Mouse (Mus musculus) left cerebral cortex, postnatal 10 days (tissue): ENCODE data around the gene Mgat4d. TPM values are rescaled to one million over a fixed set of nuclear protein-coding genes. Genes with fewer than 3 reads are reported as not detected.
A peak's percentile ranks its signal among the peaks of the same experiment; 100 is the strongest.

ENCODE experiments used
- DNase-seq, 2 experiments: peaks; one replicate each; pipeline ENCODE4 v3.0.0; 2021 to 2022; ENCODE audit warnings: low spot score in 2 of 2, mixed read lengths in 1 of 2; ENCODE audit errors: extremely low spot score in 1 of 2
- intact Hi-C: fragments of 180-260 bp; cut with DNase I; formaldehyde crosslinking; loops from one replicate; pipeline ENCODE4 v1.15.1; 2025
- total RNA-seq, 2 experiments: library from RNA; stranded (reverse); gene quantifications; 2 replicates each; pipeline ENCODE4 v1.2.3; 2021

Mgat4d gene
- total RNA-seq, 2 experiments from 2014 or later = not detected

DNA sequence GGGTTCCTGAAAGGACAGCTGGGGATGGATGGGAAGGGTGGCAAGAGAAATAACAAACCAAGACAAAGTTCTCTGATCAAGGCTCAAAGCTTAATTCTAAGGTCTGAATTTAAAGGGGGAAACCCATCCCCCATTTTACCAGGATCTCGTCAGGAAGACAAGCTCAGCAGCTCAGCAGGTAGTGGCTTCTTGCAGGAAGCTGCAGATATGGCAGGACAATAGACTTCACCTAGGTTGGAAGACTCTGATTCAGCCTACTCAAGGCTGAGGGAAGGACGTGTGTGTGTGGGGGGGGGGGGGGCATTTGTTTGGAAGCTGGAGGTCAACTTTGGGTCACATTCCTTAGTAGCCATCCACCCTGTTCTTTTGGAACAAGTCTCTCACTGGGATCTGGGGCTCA is 34.6 kb downstream of the Mgat4d start:
- DNase-seq = no peak
- intact Hi-C loops = no loop called here

DNA sequence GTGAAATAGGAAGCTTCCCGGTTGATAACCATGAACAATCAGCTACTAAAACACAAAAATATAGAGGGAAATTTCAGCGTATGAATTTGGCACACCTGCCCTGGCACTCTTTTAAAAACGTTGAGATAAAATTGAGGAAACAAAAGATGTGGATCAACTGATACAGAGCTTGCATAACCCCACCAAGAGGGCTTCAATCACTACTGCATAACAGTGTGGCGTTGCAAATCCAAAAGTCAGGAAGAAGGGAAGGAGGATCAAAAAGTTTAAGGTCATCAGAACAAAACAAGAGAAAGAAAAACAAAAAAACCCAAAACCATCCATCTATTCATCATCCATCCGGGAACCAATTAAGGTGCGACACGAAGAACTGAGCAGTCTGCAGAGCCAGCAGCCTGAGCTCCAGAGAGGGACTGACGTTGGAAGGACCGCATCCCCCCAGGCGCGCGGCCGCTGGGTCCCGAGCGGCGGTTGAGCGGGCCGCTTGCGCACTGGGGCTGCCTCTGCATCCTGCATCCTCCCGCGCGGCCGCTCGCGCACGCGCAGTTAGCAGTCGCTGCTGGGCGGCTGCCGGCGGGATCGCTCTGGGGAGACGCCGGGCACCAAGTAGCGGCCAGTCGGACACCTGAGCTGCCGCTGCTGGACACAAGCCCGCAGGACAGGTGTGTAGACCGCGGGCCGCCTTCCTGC is 41.2 kb downstream of the Mgat4d start, which contains the start of gene Clgn:
Clgn (plus strand) TSS at position 552 of the 690 bp plus-strand sequence.
- DNase-seq = peak; percentile 41 to 78
- intact Hi-C loops = no loop called here

DNA sequence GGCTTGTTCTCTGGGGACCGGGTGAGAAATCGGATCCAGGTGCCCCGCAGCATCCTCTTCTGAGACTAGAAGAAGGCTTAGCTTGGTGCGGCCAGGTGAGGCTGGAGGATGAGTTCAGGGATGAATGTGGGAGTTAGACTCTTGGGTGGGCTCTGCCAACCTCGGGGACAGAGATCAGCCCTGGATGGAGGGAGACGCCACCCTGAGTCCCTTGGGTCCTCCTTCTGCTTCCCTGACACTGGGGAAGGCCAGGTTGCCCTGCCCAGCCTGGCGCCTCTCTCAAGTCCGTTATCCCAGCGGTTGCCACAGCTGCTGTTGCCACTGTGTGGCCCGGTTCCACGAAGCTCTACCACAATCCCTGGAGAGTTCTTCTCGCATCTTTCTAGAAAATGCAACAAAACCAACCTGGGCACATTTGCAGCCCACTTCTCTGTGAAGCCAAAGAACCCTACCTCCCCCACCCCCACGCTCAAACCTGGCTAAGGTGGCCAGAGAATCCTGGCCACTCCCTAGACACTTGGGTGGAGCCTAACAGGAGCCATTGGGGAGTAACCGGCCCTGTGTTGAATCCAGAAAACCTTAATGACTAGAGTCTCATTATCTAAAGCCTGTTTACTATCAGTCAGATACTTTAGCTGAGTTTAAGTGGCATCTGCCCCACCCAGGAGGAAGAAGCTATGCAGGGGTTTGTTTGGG is 41.9 kb downstream of the Mgat4d start:
- intact Hi-C loops = no loop called here
- DNase-seq = no peak

DNA sequence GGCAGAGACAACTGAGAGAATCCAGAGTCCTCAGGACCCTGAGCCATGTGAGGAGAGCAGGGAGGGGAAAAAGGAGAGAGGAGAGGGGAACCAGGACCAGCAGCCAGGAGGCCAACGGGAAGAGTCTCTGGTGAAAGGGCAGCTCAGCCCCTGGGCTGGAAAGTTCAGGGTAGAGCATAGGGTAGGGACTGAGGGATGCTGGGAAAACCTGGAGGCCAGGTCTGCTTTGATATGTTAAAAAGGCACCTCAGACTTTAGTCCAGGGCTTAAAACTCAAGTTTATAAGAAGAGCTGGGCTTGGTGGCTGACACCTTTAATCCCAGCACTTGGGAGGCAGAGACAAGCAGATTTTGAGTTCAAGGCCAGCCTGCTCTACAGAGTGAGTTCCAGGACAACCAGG is 44.2 kb downstream of the Mgat4d start:
- intact Hi-C loops = no loop called here
- DNase-seq = no peak

DNA sequence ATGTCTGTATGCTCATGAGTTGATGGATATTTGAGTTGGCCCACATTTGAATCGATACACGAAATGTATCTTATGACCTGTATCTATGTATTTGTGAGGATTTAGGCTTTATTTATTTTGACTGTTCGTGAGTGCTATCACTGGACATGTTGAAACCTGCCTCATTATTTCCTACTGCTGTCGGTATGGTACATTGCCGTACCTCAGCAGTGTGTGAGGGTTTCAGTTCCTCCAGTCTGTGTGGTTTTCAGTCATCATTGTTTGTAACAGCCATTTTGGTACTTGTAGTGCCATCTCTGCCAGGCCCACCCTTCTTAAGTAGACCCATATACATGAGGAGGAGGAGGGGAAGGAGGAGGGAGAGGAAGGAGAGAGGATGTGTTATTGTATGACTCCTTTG is 46.1 kb downstream of the Mgat4d start:
- intact Hi-C loops = no loop called here
- DNase-seq = no peak

DNA sequence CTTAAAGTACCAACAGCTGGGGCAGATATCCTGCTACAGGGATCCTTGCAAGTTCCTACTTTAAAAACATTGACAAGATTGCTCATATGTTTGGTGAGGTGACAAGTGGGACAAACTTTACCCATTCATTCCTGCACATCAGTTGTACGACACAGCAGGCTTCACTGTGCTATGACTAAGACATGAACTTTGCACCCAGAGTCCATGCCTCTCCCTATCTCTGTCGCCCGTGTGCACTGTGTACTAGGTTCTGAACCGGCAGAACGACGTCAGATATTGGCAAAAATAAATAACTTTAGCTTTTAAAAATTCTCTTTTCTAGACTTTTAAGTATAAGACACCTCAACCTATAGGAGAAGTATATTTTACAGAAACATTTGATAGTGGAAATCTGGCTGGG is 48.4 kb downstream of the Mgat4d start:
- intact Hi-C loops = no loop called here

DNA sequence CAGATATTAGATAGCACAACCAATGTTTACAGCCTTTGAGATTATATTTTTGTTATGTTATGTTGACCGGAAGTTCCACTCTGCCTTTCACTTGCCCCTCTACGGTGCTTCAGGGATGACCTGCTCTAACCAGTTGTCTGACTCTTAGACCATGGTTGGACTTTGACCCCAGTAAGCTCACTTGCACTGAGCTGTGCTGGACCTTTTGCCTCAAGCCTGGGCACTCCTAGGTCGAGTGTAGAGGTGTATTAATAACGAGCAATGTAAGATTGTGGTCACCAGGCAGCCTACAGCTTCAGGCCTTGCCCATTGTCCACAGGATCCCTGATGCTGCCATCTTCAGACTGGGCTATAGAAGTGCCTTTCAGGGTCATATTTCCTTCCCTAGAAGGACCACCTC is 49.5 kb downstream of the Mgat4d start:
- intact Hi-C loops = no loop called here

More for the DNA sequence above, 48.4 kb downstream of the Mgat4d start:
- DNase-seq = no peak

DNA sequence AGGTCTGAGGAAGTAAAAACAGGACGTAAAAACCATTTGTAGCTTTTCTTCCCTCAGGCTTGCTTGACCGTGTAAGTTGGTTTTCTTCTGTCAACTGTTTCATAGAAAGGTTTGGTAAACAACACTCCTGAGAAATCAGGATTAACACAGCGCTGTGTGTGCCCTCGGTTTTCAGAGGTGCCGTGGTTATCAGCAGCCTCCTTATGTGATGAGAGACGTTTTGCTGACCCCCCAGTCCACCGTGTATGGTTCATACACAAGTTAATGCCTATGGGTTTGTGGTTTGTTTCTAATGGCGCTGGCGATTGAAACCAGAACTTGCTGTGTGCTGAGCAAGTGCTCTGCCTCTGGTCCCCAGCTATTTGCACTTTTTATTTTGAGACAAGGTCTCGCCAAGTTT is 57.3 kb downstream of the Mgat4d start:
- intact Hi-C loops = loop anchor here (10.0 kb wide), 2 partner anchors 141 to 301 kb away; no protein-coding TSS in a partner anchor
- no peak for DNase-seq

More for the DNA sequence above, 49.5 kb downstream of the Mgat4d start:
- DNase-seq = no peak

DNA sequence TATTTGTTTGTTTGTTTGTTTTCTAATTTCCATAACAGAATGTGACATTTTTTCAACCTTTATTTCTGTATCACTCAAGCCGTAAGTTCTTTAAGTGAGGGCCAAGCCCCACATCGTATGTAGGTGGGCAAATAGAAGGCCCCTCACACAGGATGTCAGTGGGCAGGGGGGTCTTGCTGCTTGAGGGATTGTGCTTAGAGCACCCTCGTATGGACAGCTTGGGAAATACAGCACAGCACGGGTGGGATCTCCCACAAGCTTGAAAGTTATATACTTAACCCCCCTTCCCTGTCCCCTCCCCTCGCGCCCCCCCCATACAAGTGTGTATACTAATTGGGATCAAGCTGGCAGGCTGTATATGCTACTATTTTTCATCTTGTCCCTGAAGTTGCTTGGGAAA is 58.6 kb downstream of the Mgat4d start:
- intact Hi-C loops = loop anchor here (10.0 kb wide), 2 partner anchors 142 to 302 kb away; no protein-coding TSS in a partner anchor
- no peak for DNase-seq

DNA sequence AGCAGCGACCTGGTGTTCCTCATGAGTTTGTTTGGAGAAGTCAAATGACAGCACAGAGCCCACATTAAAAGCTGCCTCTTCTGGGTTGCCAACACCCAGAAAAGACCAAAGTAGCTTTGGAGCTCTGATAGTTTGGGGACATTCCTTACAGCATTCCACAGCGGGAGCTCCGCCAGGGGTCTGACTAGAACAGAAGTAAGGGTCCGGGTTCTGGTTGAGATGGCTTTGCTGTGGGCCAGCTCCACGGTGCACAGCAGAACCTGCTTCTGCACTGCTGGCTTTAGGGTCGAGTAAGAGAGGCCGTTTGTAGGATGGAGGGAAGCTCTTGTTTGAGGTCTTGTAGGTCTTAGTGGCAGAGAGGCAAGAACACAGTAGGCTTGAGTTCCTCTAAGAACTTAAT is 60.2 kb downstream of the Mgat4d start:
- intact Hi-C loops = loop anchor here (10.0 kb wide), 2 partner anchors 144 to 304 kb away; no protein-coding TSS in a partner anchor
- DNase-seq = no peak

DNA sequence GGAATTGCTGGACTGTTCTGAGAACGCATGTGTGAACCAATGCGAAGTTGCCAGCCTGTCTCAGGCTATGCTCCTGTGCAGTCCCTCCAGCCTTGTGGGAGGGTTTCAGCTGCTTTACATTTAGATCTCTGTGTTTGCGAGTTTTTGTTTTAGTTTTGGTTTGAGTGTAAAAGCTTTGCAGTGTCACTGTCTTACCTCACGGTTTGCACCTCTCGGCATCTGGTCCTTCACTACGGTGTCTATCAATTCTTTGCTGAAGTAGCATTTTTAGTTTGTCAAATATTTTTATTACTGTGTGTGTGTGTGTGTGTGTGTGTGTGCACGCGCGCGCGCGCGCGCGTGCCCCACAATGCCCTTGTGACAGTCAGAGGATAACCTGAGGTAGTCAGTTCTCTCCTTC is 68.6 kb downstream of the Mgat4d start:
- intact Hi-C loops = no loop called here
- no peak for DNase-seq

DNA sequence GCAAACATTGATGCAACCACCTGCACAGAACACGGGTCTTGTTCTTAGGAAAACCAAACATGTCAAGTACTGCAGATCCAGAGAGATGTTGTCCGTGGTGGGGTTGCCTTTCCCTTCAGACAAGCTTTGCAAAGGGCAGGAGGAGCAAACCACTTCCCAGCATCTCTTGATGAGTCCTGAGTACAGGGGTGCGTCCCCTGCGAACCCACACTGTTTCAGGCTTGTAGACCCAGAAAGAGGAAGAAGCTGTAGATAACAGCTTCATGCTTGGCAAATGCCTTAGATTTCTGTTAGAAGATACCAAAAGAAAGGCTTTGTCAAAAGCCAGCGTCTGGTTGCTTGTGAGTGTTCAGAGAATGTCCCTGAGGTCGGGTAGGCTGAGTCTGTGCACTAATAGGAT is 69.7 kb downstream of the Mgat4d start:
- intact Hi-C loops = no loop called here
- no peak for DNase-seq

DNA sequence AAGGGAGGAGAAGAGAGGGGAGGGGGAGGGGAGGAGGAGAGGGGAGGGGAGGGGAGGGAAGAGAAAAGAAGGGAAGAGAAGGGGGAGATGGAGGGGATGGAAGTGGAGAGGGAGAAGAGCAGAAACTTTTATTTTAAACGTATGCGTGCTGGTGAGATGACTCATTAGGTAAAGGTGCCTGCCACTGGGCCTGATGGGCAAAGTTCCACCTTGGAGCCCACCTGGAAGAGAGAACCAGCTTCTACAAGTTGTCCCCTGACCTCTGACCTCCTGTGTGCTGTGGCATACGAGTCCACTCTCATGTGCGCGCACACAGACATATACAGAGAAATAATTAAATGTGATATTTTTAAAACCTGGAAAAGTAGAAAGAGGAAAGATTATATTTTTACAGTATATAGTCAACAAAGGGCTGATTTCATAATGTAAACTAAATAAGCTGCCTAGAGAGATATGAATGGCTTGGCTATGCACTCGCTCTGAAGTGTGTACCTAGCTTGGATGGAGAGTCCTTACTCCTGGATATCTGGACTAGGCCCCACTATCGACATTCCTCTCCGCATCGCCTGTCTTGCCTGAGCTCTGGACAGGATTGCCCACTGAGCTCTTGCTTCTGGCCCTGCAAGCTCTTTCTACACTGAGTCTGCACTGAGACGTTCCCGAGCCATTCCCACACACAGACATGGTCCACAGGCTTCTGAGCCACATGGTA is 70.7 kb downstream of the Mgat4d start:
- intact Hi-C loops = no loop called here
- no peak for DNase-seq

DNA sequence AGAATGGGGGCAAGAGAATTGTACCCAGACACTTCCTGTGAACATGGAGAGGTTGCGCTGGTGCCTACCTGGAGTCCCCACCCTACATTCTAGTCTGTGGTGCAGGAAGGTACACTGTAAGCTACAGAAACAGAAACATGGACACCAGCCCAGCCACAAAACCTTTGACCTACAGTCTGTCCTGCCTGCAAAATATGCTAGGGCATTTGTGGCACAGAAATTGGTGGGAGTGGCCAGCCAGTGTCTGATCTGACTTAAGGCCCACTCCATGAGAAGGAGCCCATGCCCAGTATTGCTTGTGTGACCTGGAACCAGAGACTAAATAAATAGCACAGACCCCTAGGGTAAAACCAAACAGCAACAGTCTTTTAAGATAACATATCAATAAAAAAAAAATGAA is 73.1 kb downstream of the Mgat4d start:
- intact Hi-C loops = no loop called here
- DNase-seq = no peak

DNA sequence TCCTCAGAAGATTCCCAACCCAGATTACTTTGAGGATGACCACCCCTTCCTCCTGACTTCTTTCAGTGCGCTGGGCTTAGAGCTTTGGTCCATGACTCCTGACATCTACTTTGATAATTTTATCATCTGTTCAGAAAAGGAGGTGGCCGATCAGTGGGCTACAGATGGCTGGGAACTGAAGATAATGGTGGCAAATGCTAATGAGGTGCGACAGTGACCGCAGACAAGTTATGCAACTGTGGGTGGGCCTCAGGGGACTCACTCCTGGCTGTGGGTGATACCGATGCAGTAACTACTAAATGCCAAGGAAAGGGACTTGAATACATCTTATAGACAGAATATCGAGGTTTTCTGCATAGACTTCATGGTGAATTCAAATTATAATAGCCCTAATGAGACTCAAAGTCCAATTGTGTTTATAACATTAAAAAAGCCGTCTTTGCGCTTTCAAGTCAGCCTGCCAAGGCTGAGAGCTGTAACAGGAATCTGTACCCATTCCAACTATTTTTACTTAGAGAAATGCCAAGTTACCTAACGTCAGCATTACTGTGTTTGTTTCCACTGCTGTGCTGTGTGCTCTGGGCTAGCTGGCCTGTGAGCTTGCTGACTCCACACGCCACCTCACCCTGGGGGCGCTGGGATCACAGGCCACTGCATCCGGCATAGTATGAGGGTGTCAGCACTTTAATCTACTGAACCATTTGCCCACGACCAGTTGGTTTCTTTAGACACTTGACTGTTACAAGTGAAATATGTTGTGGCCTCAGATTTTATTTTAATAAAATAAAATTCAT is 75.0 kb downstream of the Mgat4d start:
- intact Hi-C loops = no loop called here
- DNase-seq = peak in 1 of 2 experiments; percentile 8

DNA sequence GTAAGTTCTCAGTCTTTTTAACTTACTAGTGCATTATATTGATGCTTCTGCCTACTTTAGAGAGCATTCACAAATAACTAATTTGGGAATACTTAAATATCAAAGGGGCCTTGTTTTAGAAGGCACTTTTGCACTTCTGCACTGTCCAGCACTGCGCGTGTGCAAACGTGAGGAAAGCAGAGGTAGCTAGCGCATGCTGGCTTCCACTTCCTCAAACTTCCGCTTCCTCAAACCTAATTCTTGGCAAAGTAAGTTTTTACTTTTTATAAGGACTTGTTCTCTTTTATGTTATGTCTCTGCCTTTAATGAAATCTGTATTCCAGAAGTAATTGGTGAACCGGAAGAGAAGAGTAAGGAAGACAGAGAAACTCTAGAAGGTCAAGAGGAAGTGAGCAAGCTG is 76.9 kb downstream of the Mgat4d start:
- intact Hi-C loops = no loop called here
- no peak for DNase-seq

DNA sequence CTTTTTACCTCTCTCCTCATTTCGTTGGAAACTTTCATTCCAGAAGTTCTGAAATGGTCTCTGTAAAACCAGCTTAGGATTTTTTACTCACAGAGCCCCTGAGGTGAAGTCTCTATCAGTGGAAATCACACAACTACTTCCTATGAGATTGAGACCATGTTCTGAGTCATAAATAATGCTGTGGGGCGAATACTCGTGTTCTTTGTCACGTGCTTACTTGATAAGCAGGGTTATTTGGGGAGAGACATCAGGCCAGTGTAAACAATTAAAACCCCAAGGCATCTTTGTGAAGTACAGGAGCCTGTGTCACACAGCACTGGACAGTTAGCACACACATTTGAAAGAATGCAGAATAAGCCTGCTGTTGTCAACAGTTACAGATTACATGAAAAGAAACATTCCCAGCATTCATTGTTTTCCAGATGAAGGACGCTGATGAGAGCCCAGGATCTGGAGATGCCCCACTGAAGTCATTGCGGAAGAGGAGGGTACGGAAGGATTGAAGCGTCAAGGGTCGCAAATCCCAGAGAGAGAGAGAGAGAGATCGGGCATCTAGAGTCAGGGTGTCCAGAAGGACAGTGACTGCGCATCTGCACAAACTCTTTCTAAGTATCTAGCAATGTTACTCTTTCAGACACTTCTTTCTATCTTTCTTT is 78.0 kb downstream of the Mgat4d start:
- no peak for DNase-seq
- intact Hi-C loops = no loop called here

DNA sequence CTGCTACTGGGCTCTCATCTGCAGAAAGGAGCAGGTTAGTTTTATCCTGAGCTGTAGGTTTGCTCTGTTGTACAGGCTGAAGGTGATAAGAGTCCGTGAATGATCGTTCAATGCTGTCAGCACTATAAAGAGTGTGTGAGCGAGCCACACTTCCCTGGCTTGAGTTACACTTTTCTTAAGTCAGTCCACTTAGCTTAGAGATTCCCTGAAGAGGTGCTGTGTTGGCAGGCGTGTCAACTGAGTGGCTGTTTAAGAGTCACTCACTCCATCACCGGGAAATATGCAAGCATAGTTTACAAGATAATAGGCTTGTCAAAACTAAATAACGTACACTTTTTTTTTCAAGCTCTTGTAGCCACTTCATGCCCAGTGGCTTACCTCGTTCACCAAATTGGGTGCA is 78.7 kb downstream of the Mgat4d start:
- no peak for DNase-seq
- intact Hi-C loops = no loop called here
